Mouse (Mus musculus): ENCODE data around the gene Tmem87b. TPM values are rescaled to one million over a fixed set of nuclear protein-coding genes. Genes with fewer than 3 reads are reported as not detected.

Gene Tmem87b
- 10 to 100 TPM; 14.5 to 15.3 TPM for total RNA-seq (2023)

DNA sequence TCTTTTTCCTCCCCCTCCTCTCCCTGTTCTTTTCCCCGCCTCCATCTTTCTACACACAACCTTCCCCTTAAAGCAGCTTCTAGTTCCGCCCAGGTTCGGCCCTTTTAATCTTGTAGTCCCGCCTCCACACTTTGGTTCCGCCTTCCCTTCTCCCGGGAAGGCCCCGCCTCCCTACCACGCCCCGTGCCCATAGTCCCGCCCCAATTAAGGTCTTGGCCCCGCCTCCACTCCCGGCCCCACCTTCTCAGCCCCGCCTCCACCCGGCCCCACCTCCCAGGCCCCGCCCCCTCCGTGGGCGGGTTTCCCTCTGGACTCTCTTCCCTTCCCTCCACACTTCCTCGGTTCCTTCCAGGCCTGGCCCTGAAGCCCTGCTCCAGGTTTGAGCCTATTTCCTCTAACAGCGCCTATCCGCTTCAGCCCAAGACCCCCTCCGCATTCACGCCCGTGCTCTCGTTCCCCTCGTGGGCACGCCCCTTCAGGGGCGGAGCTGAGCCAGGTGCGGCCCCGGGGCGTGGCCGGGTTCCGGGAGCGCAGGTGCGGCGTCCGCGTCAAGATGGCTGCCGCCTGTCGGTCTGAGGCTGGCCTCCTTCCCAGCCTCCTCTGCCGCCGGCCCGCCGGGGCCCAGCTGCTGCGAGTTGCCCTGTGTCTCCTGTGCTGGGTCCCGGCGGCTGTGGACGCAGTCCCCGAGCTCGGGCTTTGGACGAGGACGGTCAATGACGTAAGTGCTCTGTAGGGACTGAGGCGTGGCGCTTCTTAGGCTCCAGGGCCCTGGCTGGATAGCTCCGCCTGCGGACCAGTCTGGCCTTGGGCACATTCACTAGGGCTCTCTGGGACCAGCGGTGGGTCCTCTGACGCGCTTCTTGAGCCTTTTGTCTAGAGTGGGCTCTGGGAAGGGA, at the start of gene Tmem87b:
Gene Tmem87b, plus strand, starts transcription at position 333 of the 896 bp plus-strand sequence.

DNA sequence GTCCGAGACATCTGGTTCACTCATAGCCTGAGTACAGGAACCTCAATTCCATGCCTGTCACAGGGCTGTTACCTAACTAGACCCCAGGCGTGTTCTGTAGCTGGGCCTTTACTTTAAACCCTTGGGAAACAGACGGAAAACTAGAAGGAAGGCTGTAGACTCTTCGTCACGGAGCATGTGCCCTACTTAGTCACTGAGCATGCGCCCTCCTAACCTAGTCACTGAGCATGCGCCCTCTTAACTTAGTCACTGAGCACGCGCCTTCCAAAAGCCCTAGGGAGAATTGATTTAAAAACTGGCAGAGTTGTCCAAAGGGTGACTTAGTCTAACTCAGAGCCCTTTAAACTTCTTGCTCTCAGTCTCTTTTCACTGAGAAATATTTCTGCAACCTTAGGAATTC, 44.7 kb downstream of the Tmem87b start, which contains the start of gene Fbln7:
Gene Fbln7, plus strand, starts transcription at position 346 of the 400 bp plus-strand sequence.

Other genes with a start within 250 kb of the Tmem87b start
- gene Spdye4c, start 226.9 kb upstream of the Tmem87b start, total RNA-seq (2023): not detected
- 10 to 100 TPM; 56.0 to 59.0 TPM for gene Anapc1, start 130.7 kb upstream of the Tmem87b start, total RNA-seq (2023)
- under 1 TPM; 0.31 to 0.35 TPM for gene Mertk, start 119.2 kb upstream of the Tmem87b start, total RNA-seq (2023)
- not detected for gene Fbln7, start 44.9 kb downstream of the Tmem87b start, total RNA-seq (2023)
- gene Zc3h8, start 126.0 kb downstream of the Tmem87b start, total RNA-seq (2023): 1 to 10 TPM; 1.7 to 2.4 TPM
- gene Zc3h6, start 149.3 kb downstream of the Tmem87b start, total RNA-seq (2023): 1 to 10 TPM; 2.0 to 2.3 TPM
- 1 to 10 TPM; 2.6 to 2.9 TPM for gene Gm10762, start 149.6 kb downstream of the Tmem87b start, total RNA-seq (2023)
- not detected for gene Vinac1, start 230.1 kb downstream of the Tmem87b start, total RNA-seq (2023)
- 1 to 10 TPM; 1.4 to 2.9 TPM for gene Ttl, start 247.8 kb downstream of the Tmem87b start, total RNA-seq (2023)